Mouse (Mus musculus) thymus, adult 2 months (tissue): Measurements from ENCODE around the gene Trpv6.

Experiments used
- CTCF ChIP-seq: fragments of 200-500 bp; IDR thresholded peaks from 2 replicates; pipeline ENCODE4 v1.5.1; 2012; ENCODE audit warnings: mild to moderate bottlenecking, control low read depth, low read length, moderate library complexity, borderline replicate concordance; ENCODE audit not compliant: control insufficient read depth, poor library complexity, insufficient read depth; ENCODE audit errors: extremely low read depth
- POLR2A ChIP-seq: fragments of 200-500 bp; IDR thresholded peaks from 2 replicates; pipeline ENCODE4 v1.6.1; 2012; ENCODE audit warnings: mild to moderate bottlenecking, low read length, control low read depth, moderate library complexity; ENCODE audit not compliant: control insufficient read depth, poor library complexity, insufficient read depth; ENCODE audit errors: extremely low read depth

DNA sequence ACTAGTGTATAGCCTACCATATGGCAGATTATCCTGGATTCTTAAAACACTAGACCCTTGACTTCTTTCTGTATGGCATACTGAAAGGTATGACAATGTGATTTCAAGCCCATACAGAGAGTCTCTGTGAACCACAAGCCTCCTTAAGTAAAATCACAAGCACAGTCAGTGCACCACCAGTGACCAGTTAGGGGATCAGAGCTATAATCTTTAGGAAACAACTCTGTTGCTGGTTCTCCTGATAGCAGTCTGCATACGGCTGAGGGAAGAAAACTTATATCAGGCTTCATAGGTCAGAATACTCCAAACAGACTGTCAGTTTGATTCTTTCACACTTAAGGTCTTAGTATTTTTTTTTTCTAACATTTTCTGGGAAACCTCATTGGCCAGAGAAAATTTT, 22.3 kb upstream of the Trpv6 start:
- TF ChIP-seq CTCF (no peak), POLR2A (no peak)
